Mouse (Mus musculus) heart, postnatal 0 days (tissue): ENCODE results near the gene Gstm5.
A peak's percentile ranks its signal among the peaks of the same experiment; 100 is the strongest.

Experiments
- CTCF ChIP-seq: IDR thresholded peaks from 2 replicates; pipeline ENCODE4 v1.5.1; 2016; ENCODE audit warnings: antibody characterized with exemption, control low read depth, low read depth
- EP300 ChIP-seq: IDR thresholded peaks from 2 replicates; pipeline ENCODE4 v1.6.1; 2016; ENCODE audit warnings: antibody characterized with exemption, low read depth

GRCm38 (mm10) chr3:107867086-107867485 lies 28.5 kb upstream of the Gstm5 start:
- TF ChIP-seq CTCF (peak; percentile 99), EP300 (no peak)
